Mouse (Mus musculus) kidney, embryonic 16.5 days (tissue): ENCODE data around the gene Lurap1. TPM values are rescaled to one million over a fixed set of nuclear protein-coding genes. Genes with fewer than 3 reads are reported as not detected.

Source experiments
- ATAC-seq: fragments of 200-750 bp; cut with Nextera tagmentation; 2 replicates; pipeline ENCODE4 v1.8.0; 2017; ENCODE audit warnings: moderate TSS enrichment; ENCODE audit not compliant: low FRiP score, low TSS enrichment
- H3K27ac ChIP-seq: fragments of 300-500 bp; sonication (generic); 2 replicates; pipeline ENCODE4 v1.5.1; 2014; ENCODE audit warnings: low read length
- H3K27me3 ChIP-seq: fragments of 300-500 bp; sonication (generic); 2 replicates; pipeline ENCODE4 v1.6.1; 2014; ENCODE audit warnings: low read length, control low read depth, mixed read lengths; ENCODE audit not compliant: insufficient read depth
- H3K36me3 ChIP-seq: fragments of 300-500 bp; sonication (generic); 2 replicates; pipeline ENCODE4 v1.6.1; 2014; ENCODE audit warnings: low read length, control low read depth, mixed read lengths; ENCODE audit not compliant: insufficient read depth
- H3K4me1 ChIP-seq: fragments of 300-500 bp; sonication (generic); 2 replicates; pipeline ENCODE4 v1.6.1; 2014; ENCODE audit warnings: low read length, control low read depth, mixed read lengths; ENCODE audit not compliant: insufficient read depth
- H3K4me2 ChIP-seq: fragments of 300-500 bp; sonication (generic); replicated peaks from 2 replicates; pipeline ENCODE4 v1.6.1; 2014; ENCODE audit warnings: low read depth, low read length
- H3K4me3 ChIP-seq: fragments of 300-500 bp; sonication (generic); 2 replicates; pipeline ENCODE4 v1.5.1; 2014; ENCODE audit warnings: mild to moderate bottlenecking, low read length
- H3K9ac ChIP-seq: fragments of 300-500 bp; sonication (generic); replicated peaks from 2 replicates; pipeline ENCODE4 v1.6.1; 2014; ENCODE audit warnings: low read length
- H3K9me3 ChIP-seq: fragments of 300-500 bp; sonication (generic); 2 replicates; pipeline ENCODE4 v1.6.1; 2016; ENCODE audit warnings: low read length, control low read depth
- WGBS: fragments of 180-500 bp; shearing (Covaris S2); extraction: QIAGEN DNeasy Blood & Tissue Kit; methylation state at CpG from one replicate; pipeline ENCODE4 v1.1.7; 2014; 5-methylcytosine and 5-hydroxymethylcytosine counted together
- polyA plus RNA-seq: library from polyadenylated mRNA; unstranded; fragments of >200 nt; fragmentation: Nextera tagmentation; extraction: Ambion mirVana; gene quantifications from 2 replicates; pipeline ENCODE4 v1.2.1, GENCODE M21; 2015

The Lurap1 gene
- polyA plus RNA-seq, 1 experiment from 2014 or later: 3.8 TPM

GRCm38 (mm10) chr4:116175711-116176542 lies 24.8 kb upstream of the Lurap1 start:
- H3K27me3 ChIP-seq: no peaks in the 10 kb centered on the region
- no peaks in the 10 kb centered on the region for H3K9me3 ChIP-seq
- H3K4me1 ChIP-seq: peaks cover 37% of the 10 kb centered on the region
- peak overlapping the region; percentile 47 for H3K4me2 ChIP-seq
- H3K9ac ChIP-seq: peak overlapping the region; percentile 64
- ATAC-seq: no peak
- 63% methylated on average over 7 of the region's 7 CpGs for WGBS
- peak overlapping the region; percentile 25; the same call in 1 of the 2 replicates for H3K4me3 ChIP-seq
- H3K27ac ChIP-seq: peak overlapping the region; percentile 96
- no peaks in the 10 kb centered on the region for H3K36me3 ChIP-seq

GRCm38 (mm10) chr4:116175136-116175535 lies 24.0 kb upstream of the Lurap1 start:
- Histone ChIP-seq H3K27ac (no peak overlapping the region; the same call in 1 of the 2 replicates), H3K4me3 (no peak overlapping the region), H3K9ac (no peak overlapping the region), H3K4me1 (peaks cover 37% of the 10 kb centered on the region), H3K9me3 (no peaks in the 10 kb centered on the region), H3K36me3 (no peaks in the 10 kb centered on the region), H3K27me3 (no peaks in the 10 kb centered on the region), H3K4me2 (no peak overlapping the region)
- no peak for ATAC-seq

- Histone ChIP-seq H3K9me3 (no peaks in the 10 kb centered on the region), H3K4me3 (no peak overlapping the region), H3K4me1 (peaks cover 37% of the 10 kb centered on the region), H3K27ac (no peak overlapping the region), H3K9ac (no peak overlapping the region), H3K4me2 (no peak overlapping the region), H3K27me3 (no peaks in the 10 kb centered on the region), H3K36me3 (no peaks in the 10 kb centered on the region)
- no peak for ATAC-seq
- WGBS: 50% methylated on average over 6 of the region's 6 CpGs
These were observed 23.5 kb upstream of the Lurap1 start for GRCm38 (mm10) chr4:116174466-116175116.

- H3K4me3 ChIP-seq: no peak overlapping the region
- no peak overlapping the region for H3K9ac ChIP-seq
- H3K36me3 ChIP-seq: no peaks in the 10 kb centered on the region
- no peak overlapping the region for H3K4me2 ChIP-seq
- no peaks in the 10 kb centered on the region for H3K9me3 ChIP-seq
- no peak for ATAC-seq
- no peak overlapping the region for H3K27ac ChIP-seq
- 92% methylated on average over 4 of the region's 4 CpGs for WGBS
- no peaks in the 10 kb centered on the region for H3K27me3 ChIP-seq
- peaks cover 37% of the 10 kb centered on the region for H3K4me1 ChIP-seq
These were observed 22.6 kb upstream of the Lurap1 start for GRCm38 (mm10) chr4:116173752-116174151.

- H3K36me3 ChIP-seq: no peaks in the 10 kb centered on the region
- H3K4me3 ChIP-seq: no peak within 1 kb of the TSS
- 85% methylated on average over 6 of the region's 6 CpGs for WGBS
- H3K4me2 ChIP-seq: no peak within 1 kb of the TSS
- no peaks in the 10 kb centered on the region for H3K27me3 ChIP-seq
- no peak within 1 kb of the TSS for H3K27ac ChIP-seq
- H3K9ac ChIP-seq: no peak within 1 kb of the TSS
- H3K9me3 ChIP-seq: no peaks in the 10 kb centered on the region
- peaks cover 37% of the 10 kb centered on the region for H3K4me1 ChIP-seq
- ATAC-seq: no peak
These were observed 21.9 kb upstream of the Lurap1 start, which contains the start of the genes 1700042G07Rik and Gm49337 for GRCm38 (mm10) chr4:116173072-116173471. Gene 1700042G07Rik (plus strand): TSS chr4:116173372. Gene Gm49337 (plus strand): TSS chr4:116173384.

GRCm38 (mm10) chr4:116169353-116169672 lies 18.2 kb upstream of the Lurap1 start:
- ATAC-seq: 0 out of 2 replicates have a peak, but pooled peaks have one; percentile 14
- WGBS: 73% methylated on average over 3 of the region's 3 CpGs
- Histone ChIP-seq H3K9ac (no peak overlapping the region), H3K36me3 (no peaks in the 10 kb centered on the region), H3K27ac (no peak overlapping the region), H3K4me3 (no peak overlapping the region), H3K4me1 (peaks cover 10% of the 10 kb centered on the region), H3K4me2 (no peak overlapping the region), H3K27me3 (no peaks in the 10 kb centered on the region), H3K9me3 (no peaks in the 10 kb centered on the region)

GRCm38 (mm10) chr4:116168617-116169352 lies 17.6 kb upstream of the Lurap1 start:
- H3K4me1 ChIP-seq: peaks cover 10% of the 10 kb centered on the region
- H3K36me3 ChIP-seq: no peaks in the 10 kb centered on the region
- H3K9ac ChIP-seq: no peak overlapping the region
- H3K27me3 ChIP-seq: no peaks in the 10 kb centered on the region
- 68% methylated on average over 8 of the region's 8 CpGs for WGBS
- no peaks in the 10 kb centered on the region for H3K9me3 ChIP-seq
- no peak overlapping the region for H3K4me3 ChIP-seq
- ATAC-seq: peak; percentile 52; the same call in 1 of the 2 replicates
- H3K27ac ChIP-seq: no peak overlapping the region
- H3K4me2 ChIP-seq: no peak overlapping the region

GRCm38 (mm10) chr4:116167404-116167803 lies 16.3 kb upstream of the Lurap1 start, which contains the start of gene Tspan1:
Gene Tspan1 (minus strand): TSS chr4:116167601.
- ATAC-seq: no peak
- WGBS: 28% methylated on average over 7 of the region's 7 CpGs

GRCm38 (mm10) chr4:116165708-116166407 lies 14.7 kb upstream of the Lurap1 start:
- Histone ChIP-seq H3K27me3 (no peaks in the 10 kb centered on the region), H3K27ac (peak overlapping the region; percentile 0; the same call in 1 of the 2 replicates), H3K36me3 (peaks cover 4% of the 10 kb centered on the region; the same call in 1 of the 2 replicates), H3K4me2 (no peak overlapping the region), H3K4me3 (no peak overlapping the region), H3K9me3 (no peaks in the 10 kb centered on the region), H3K9ac (no peak overlapping the region), H3K4me1 (peaks cover 18% of the 10 kb centered on the region)
- WGBS: 49% methylated on average over 8 of the region's 8 CpGs
- no peak for ATAC-seq

More at GRCm38 (mm10) chr4:116167404-116167803, 16.3 kb upstream of the Lurap1 start, which contains the start of gene Tspan1:
- no peak within 1 kb of the TSS for H3K27ac ChIP-seq
- H3K27me3 ChIP-seq: no peaks in the 10 kb centered on the region
- H3K4me3 ChIP-seq: no peak within 1 kb of the TSS
- no peaks in the 10 kb centered on the region for H3K9me3 ChIP-seq
- H3K36me3 ChIP-seq: no peaks in the 10 kb centered on the region
- peaks cover 13% of the 10 kb centered on the region for H3K4me1 ChIP-seq
- no peak within 1 kb of the TSS for H3K9ac ChIP-seq
- no peak within 1 kb of the TSS for H3K4me2 ChIP-seq
